Mouse (Mus musculus) lung, postnatal 10 days (tissue): Measurements from ENCODE around the gene Kcnk1.

ENCODE experiments used
- DNase-seq: peaks from one replicate; pipeline ENCODE4 v3.0.0; 2021

The Kcnk1 gene

DNA sequence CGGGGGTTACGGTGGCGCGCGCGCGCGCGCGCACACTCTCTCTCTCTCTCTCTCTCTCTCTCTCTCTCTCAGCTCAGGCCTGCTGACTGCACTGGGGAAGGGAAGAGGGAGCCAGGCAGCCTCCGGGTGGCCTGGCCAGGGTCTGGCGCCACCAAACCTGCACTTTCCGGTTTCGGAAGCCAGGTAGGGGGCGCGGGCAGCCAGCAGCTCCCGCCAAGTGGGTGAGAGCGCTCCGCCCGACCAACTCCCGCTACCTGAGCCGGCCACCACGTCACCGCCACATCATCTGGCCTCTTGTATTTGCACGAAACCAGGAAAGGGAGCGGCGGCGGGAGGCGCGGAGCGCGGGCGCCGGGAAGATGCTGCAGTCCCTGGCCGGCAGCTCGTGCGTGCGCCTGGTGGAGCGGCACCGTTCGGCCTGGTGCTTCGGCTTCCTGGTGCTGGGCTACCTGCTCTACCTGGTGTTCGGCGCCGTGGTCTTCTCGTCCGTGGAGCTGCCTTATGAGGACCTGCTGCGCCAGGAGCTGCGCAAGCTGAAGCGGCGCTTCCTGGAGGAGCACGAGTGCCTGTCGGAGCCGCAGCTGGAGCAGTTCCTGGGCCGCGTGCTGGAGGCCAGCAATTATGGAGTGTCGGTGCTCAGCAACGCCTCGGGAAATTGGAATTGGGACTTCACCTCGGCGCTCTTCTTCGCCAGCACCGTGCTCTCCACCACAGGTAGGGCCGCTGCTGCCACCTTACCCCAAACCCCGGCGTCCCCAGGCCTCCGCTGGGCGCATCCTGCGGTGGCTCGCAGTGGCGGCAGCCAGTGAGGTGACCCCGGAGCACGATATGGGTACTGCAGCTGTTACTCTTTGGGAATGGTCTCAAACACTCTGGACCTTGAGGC is at the start of gene Kcnk1:
TSS of gene Kcnk1 (plus strand) at position 70 of the 886 bp plus-strand sequence.
- peak; percentile 58 for DNase-seq

DNA sequence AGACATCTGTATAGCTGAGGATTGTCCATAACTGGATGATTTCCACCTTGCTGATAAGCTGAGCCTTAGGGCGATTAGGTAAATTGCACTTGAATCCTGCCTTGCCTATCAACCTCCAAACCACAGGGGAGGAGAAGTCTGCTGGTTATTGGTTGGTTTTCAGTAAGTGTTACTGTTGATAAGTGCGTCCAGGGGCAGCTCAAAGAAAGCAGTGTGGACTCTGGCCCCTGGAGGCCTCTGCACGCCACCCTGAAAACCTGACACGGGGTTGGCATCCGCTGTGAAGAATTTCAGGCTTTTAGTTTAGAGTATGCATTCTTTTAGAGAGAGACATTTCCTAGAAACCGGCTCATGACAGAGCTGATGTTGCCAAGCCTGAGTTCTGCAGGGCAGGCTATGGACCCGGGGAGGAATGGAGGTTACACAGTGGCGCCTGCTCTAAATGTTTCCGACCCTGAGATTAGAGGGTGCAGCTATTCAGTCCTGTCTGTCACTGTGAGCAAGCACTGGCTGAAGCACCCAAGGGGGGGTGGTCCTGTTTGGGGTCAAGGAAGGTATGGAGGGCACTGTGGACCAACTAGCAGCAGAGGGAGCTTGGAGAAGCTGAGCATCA is 46.2 kb upstream of the Kcnk1 start:
- DNase-seq: no peak

DNA sequence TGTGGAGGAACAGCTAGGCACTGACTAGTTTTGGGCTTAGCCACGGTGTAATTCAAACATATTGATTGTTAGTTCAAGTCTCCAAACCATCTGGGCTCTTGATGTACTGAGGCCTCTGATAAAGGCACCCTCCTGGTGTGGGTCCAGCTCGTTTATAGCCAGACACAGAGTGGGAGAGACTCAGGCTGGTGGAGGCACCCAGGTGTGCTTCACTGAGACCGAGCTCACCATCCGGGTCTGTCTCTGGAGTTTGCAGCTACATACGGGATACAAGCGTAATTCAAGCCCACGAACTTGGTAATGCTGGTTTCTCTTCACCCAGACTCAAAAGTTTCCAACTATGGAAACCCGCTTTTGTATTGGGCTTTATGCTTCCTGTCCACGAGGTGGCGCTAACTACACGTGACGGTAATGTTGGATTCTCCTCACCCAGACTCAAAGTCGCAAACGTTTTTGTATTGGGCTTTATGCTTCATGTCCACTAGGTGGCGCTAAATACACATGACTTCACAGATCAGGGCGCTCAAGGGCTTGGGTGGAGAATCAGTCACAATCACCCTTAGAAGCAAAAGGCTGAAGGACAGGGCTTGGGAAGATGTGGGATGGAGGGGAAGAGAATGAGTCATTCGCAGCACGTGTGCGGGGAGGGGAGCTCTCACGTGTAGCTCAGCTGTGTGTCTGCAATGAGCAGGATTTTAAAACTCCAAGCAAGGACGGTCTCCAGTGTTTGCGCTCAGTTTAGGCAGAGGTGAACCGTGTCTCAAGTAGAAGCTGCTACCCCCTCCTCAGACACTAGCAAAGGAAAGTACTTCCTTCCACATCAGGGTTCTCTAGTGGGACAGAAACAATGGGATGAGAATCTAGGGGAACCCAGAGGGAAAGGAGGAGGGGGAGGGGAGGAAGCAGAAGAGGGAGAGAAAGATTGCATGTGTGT is 44.7 kb upstream of the Kcnk1 start:
- peak; percentile 90 for DNase-seq

DNA sequence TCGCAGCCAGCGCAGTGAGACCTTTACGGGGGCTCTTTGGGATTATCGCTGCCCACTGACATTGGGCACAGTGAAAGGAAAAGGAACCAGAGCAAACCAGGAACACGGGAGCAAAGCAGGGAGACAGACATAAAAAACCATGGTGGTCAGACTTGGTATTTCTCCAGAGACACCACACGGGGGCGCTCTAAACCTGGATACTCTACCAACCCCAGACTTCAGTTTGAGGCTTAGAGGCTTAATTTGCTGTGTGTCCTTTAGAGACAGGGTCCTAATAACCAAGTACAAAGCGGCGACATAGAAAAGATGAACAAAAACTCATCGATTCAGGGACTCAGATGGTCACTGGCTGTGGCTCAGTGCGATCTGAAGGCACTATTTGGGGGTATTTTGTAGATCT is 39.3 kb upstream of the Kcnk1 start:
- DNase-seq: peak; percentile 36

DNA sequence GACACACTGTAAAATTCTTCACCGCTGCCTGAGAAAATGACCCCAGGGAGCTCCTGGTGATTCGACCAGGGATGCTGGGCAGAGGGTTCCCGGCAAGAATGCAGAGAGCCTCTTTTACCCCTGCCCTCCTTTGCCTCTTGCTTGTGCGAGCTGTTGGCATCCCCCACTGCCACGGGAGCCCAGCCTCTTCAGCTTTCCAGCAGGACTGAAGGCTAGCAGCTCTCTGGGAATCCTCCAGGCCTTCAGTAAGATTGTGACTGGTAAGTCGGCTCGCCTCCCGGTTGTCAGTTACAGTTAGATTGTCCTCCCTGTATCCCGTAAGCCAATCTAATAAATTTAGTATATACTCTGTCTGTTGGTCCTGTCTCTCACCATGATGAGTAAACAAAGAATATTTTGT is 38.2 kb upstream of the Kcnk1 start:
- no peak for DNase-seq

DNA sequence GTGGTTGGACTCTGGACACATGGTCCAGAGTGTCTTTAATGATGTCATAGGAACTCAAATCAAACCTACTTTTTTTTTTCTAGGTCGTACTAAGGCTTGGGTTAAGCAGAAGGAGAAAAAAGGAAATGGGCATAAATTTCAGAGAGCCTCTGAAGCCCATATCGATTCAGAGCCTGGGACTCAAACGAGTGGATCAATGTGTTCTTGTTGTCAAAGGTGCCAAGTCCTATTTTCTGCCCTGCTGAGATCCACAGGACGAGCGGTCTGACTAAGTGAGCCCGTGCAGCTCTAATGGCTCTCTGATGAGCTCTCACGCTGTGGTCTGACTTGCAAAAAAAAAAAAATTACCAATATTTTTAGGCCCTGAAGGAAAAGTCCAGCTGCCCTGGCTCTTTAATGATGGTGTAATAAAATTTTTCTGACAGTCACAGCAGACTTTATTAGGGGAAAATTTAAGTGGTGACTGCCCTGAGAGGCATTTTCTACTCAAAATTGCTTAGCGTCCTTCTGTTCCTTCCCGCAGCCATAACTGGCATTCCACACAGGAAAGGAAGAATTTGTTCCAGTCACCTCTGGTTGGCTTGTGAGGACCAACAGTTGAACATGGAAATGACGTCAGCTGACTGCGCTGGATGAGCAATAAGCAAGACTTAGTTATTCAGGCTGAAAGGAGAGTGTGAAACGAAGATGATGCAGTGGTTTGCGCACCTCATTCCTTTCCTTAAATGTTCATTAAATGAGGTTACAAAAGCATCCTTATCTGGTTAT is 37.6 kb upstream of the Kcnk1 start:
- DNase-seq: no peak

DNA sequence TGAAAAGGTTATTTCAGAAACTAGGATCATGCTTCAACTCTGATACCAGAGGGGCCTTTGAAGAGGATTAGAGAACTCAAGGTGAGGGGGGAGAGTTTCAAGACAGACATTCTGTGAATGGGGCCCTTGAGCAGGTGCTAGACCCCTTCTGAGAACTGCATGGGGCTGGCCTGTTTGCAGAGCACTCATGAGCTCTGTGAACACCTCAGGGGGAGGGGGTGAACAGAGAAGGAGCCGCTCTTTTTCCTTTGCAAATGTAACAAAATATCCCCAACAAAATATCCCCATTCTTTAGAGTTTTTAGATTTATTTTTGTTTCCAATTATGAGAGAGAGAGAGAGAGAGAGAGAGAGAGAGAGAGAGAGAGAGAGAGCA is 37.0 kb upstream of the Kcnk1 start:
- no peak for DNase-seq

DNA sequence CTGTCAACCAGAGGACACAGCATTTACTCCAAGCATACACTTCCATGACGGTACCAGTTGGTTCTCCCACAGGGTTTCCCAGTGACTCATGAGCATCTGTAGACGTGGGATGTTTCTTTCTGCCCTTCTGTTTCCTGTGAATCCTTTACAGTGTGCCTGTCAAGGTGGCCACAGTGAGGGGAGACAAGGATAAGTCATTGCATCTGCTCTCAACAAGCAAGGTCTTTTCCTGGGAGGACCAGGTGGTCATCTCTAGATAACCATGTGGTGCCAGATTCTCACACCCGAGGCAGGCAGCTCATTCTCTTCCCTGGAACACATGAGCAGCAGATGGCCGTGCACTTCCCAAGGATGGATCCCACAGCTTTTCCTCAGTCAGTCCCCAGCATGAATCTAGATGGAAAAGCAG is 35.6 kb upstream of the Kcnk1 start:
- DNase-seq: no peak

DNA sequence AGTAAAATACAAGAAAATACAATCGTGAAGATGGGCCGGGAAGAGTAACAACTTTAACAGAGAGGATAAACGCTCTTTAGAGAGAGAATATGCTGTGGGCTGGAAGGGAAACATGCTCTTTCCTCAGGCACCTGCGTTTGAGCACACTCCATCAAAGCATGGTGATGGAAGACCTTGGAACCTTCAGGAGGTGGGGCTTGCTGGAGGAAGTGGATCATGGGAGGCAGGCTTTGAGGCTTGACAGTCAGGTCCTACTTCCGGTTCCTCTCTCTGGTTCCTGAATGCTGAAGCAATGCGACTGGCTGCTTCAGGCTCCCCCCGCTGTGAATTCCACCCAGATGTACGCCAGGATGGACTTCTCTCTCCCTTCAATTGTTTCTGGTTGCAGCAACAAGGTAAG is 34.9 kb upstream of the Kcnk1 start:
- DNase-seq: no peak

DNA sequence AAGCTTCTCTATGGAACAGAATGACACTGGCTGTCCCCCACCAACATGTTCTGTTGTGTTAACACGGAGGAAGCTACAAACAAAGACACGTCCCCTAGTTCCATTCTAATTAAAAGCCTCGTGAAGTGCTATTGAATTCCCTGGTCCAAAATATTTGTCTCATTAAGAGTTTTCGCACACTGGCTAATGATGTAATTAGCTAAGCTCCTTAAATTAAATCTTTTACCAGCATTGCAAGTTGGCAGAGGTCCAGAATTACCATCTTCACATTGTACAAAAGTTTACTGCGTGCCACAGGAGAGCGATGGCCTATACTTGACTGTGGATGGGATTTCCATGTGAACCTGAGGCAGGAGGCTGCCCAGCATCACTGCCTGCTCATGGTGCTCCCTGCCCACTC is 33.2 kb upstream of the Kcnk1 start:
- DNase-seq: no peak

DNA sequence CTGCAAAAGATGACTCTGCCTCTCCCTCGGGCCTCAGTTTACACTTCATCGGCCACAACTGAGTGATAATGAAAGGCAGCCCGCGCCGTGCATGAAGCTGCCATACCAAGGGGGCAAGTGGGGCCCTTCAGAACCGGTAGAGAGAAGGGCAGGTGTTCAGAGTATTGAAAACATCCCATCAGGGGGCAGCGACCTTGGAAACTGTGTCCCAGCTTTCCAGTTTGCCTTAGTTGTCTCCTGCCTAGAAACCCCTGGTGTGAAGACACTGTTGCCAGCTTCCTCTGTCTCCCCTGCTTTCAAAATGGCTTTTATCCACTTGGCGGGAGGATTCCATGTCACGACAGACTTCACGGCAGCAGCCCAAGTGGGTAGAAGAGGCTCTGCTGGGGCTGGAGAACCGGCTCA is 31.2 kb upstream of the Kcnk1 start:
- no peak for DNase-seq

DNA sequence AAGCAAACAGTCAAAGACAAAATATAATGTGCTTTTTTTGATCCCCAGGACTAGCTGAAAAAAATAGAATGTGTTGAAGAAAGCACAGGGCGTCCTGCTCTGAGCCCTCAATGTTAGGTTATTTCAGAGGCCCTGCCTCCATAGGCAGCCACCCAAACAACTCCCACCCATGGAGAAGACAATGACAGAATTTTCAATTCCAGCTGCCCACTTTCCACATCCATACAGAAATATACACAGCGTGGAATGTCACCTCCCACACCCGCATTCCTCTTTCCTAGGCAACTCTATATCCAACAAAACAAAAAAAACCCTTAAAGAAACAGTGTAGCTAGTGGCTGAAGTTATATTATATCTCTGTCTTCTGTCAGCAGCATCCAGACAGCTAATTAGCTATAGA is 23.6 kb upstream of the Kcnk1 start:
- no peak for DNase-seq

DNA sequence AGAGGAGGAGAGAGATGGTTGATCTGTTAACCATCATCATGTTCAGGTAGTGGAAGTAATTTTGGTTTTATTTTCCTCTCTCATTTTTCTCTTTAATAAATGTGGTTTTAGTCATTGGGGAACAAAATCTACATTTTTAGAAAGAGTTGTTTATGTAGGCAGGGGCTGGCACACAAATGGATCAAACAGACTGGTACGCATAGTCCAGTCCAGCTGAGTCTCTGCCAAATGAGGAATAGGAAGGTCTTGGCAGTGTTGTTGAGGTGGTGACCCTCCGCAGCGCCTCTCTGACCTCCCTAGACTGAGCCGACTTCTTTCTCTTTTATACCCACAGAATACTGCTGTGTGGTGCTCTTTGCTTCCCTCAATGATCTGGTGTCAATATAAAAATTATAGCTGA is 19.0 kb upstream of the Kcnk1 start:
- DNase-seq: no peak

DNA sequence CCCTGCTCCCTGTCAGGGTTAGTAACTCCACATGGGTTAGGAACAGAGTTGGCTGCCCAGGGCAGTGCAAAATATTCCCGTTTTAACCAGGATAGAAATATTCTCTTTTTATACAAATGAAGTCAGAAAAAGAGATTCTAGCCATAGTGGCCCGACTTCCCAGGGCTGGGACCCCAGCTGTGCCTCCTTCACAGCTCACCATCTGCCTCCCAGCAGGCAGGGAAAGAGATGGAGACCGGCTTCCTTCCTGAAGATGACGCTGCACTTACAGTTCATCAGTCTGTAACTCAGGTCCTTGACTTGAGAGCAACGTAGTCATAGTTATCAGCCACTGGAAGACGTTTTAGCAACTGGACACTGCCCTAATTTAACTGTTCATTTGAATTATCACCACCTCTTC is 14.1 kb upstream of the Kcnk1 start:
- DNase-seq: no peak

DNA sequence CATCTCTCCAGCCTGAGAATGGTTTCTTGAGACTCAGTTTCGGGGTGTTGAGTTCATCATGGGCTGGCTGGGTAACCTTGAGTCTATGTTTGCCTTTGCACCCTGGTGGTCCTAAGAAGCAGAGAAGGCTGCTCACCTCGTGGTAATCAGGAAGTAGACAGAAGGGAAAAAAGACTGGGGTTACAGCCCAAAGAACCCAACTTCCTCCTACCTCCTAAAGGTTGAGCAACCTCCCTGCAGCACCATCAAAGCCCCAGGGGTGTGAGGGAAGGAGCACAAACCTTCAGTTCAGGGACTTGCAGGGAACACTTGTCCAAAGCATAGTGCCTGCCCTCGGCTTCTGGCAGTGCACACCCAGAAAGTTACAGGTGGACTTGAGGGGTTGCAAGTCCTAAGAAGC is 11.5 kb upstream of the Kcnk1 start:
- no peak for DNase-seq

DNA sequence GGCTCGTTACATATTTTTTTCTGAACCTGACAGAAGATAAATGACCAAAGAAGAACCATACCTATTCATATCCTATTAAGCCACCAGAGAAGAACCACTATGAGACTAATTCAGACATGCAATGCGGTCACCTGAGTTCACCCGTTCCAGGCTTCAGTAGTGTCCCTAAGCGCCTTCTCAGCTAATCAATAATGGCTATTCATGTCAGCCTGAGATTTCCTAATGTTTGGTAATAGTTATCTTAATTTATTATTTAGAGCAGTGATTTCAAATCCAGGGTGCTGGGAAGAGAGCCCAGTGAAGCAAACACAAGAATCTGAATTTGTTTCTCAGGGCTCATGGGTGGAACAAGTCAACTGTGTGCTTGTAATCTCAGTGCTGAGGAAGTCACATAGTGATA is 10.8 kb upstream of the Kcnk1 start:
- DNase-seq: no peak

DNA sequence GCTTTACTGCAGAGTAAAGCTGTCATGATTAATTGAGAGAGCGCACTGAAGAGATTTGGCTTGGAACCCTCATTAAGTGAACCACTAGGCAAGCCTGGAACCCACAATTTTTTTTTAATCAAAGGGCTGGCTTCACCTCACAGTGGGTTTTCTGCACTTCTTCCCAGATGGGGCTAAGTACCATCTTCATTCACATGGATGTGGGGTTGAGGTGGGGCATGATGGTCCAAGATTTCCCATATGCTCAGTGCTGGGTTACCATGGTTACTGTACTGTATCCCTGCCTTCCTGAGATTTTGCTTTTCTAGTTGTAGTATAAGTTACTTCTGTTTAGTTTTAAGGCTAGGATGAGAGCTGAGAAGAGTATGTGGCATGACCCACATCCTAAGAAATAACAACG is 9.6 kb upstream of the Kcnk1 start:
- DNase-seq: no peak

DNA sequence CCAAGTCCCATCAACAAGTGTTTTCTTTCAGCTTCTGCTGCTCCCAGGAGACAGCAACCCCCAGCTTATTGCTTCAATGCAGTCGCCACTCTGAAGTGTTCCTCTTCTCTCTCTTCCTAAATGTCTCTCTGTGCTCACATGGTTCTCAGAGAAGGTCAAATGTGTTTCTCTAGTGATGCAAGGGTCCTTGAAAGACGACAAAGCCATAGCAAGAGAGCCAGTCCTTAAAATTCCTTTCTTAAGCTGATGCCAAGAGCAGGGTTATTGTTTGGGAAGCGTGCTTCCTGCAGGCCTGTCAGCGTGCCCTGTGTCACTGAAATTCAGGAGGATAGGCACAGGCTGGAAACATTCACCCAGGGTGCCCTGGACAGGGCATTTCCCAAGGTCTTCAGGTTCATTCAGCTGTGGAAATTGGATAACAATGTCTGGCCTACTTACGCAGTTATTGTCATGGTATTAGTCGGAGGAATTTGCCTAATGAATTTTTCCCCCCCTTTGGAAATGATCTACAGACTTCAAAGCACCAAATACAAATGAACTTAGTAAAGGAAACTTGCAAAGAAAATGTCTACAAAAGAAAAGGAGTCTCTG is 7.9 kb upstream of the Kcnk1 start:
- peak; percentile 11 for DNase-seq

DNA sequence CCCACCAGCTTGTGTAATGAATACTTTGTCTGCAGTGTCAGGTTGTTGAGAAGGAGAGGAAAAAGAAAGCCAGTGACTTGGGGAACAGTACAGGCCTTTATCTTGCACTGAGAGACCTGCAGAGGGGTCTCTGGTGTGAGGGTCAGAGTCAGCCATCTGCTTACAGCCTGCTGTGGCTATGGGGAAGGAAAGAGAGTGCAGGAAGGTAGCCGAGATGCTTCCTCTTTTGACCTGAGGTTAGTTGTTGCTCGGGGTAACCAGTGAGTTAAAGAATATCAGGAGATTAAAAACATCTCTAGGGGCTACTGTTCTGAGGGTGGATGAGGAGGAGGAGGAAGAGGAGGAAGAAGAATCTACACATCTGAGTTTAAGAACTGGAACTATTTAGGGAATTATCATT is 7.0 kb upstream of the Kcnk1 start:
- DNase-seq: no peak

DNA sequence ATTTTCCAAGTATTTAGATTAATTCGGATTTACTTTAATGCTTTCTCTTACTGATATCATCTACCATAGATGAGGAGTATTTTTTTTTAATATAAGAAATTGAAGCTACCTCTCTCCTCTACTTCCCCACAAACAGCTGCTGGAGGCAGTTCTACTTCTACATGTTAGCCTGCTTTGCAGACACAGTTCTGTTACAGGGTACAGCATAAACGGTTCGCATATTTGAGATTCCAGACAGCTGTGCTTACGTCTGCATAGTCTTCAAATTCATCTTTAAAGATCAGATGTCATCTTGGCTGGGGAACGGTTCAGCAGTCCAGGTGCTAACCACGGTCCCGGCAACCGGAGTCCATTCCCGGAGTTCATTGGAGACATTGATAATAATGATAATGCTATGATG is 1.3 kb upstream of the Kcnk1 start:
- no peak for DNase-seq

DNA sequence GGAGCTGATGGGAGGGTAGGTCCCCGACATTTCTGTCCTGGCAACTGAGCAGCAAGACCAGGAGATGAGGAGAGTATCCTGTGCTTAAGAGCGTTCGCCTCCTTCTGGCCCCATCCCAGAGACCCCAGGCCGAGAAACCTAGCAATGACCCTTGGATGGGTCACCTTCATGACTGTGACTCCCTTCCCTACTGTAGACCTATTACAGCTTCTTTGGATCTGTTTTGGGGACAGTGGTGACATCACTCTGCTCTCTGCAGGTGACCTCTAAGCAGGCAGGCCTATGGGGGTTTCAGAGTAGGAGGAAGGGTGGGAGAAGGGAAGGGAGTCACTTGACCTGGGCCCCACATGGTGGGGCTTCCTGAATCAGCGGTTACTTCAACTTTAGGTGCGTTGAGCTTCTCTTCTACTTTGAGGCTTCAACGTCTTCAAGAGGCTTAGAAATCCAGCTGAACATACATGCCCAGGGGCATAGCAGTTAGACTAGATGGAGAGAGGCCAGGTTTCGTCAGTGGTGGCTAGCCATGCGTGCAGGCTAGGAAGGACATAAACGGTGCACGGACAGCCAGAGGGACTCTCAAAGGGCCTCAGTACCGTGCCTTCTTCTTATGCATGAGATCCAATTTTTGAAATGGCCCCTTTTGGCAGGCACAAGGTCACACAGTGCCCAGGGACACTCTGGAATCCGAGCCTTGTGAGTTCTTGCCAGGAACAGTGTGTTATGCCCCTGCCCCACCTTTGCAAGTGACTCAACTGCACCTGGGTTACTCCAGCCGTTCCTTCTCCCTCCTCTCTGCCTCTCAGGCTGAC is 1.3 kb downstream of the Kcnk1 start:
- DNase-seq: no peak

DNA sequence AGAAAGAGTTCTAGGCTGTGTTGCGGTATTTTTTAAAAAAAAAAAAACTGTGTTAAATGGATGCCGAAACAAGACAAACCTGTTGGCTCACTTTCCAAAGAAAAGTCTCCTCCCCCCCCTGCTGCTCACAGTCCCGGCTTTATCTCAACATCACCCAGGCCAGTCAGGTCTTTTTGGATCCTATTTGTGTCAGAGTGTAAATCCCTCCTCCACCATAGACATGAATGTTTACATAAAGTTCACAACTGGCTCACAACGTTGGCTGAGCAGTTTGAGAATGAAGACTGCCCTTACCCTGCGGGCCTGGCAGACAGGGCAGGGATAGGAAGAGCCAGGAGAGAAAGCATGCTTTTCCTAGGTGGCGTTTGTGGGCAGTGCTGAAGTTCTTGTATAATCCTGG is 2.0 kb downstream of the Kcnk1 start:
- DNase-seq: no peak
